ENCODE assay signal across 15 mouse cellular contexts in genomic region chr12:41089931-41090366, GRCm38 (mm10).
DNase-seq lines count a peak whose midpoint lies in the region; ATAC-seq and TF ChIP-seq lines count a peak whose summit lies in the region.
"Had no signal": no experiment of that assay in that cellular context is flagged by ENCODE, and none has a peak within 500 bp of the region (broad histone marks: within the 10 kb centered on the region; RNA-seq: fewer than 3 reads in every experiment).

No protein-coding gene starts in this region.

- DNase-seq in liver, adult 2 months (ENCODE audit: extremely low read depth, low read depth, low spot score): peak; percentile 90
- no peak for DNase-seq in liver, postnatal 0 days
- DNase-seq in NIH3T3 (ENCODE audit: low read depth): peak; percentile 77
- peak; percentile 25 to 31 for DNase-seq in frontal cortex, postnatal 36 days (ENCODE audit: low spot score in 2 of 2)
- no peak for DNase-seq in kidney, postnatal 4 days
- no peak for DNase-seq in heart, postnatal 4 days
- DNase-seq: adrenal gland, postnatal 14 days; cerebellum, postnatal 14 days; heart, postnatal 10 days; lung, postnatal 10 days had no signal

- no peak overlapping the region for H3K9ac ChIP-seq in liver, adult 2 months (ENCODE audit: low read depth, low read length)
- H3K9ac ChIP-seq in liver, postnatal 0 days (replicated peaks): no peak overlapping the region
- H3K9ac ChIP-seq: hindbrain, embryonic 15.5 days; liver, embryonic 12.5 days; midbrain, embryonic 12.5 days had no signal

- TF ChIP-seq CTCF in liver, adult 2 months (IDR thresholded peaks at IDR 0.05; ENCODE audit: low read depth, low read length): no peak
- no peak for TF ChIP-seq CTCF in liver, postnatal 0 days (IDR thresholded peaks at IDR 0.05; ENCODE audit: low read depth)

- H3K79me2 ChIP-seq in liver, adult 2 months (ENCODE audit: control insufficient read depth, insufficient read depth, low read length): no peaks in the 10 kb centered on the region; the same call in 1 of the 2 replicates
- H3K79me2 ChIP-seq in myocyte (ENCODE audit: control insufficient read depth, insufficient read depth): no peaks in the 10 kb centered on the region

- H3ac ChIP-seq in myocyte (ENCODE audit: control insufficient read depth, insufficient read length): no peak overlapping the region

- no peaks in the 10 kb centered on the region for H3K36me3 ChIP-seq in liver, adult 2 months (ENCODE audit: control insufficient read depth, insufficient read depth, low read length)
- H3K36me3 ChIP-seq in liver, postnatal 0 days (replicated peaks; ENCODE audit: insufficient read depth, low read length): no peaks in the 10 kb centered on the region
- no peaks in the 10 kb centered on the region for H3K36me3 ChIP-seq in myocyte (ENCODE audit: control insufficient read depth, insufficient read depth)
- H3K36me3 ChIP-seq: forebrain, embryonic 10.5 days; hindbrain, embryonic 15.5 days; liver, embryonic 12.5 days; midbrain, embryonic 12.5 days had no signal

- peak overlapping the region; percentile 84 for H3K27ac ChIP-seq in liver, adult 2 months (replicated peaks; ENCODE audit: insufficient read depth, low read depth, low read length)
- no peak overlapping the region for H3K27ac ChIP-seq in liver, postnatal 0 days (ENCODE audit: low read depth)
- H3K27ac ChIP-seq: forebrain, embryonic 10.5 days; hindbrain, embryonic 15.5 days; liver, embryonic 12.5 days; midbrain, embryonic 12.5 days had no signal

- no peak overlapping the region for H3K4me3 ChIP-seq in liver, adult 2 months (ENCODE audit: insufficient read depth, low read depth, low read length)
- H3K4me3 ChIP-seq in liver, postnatal 0 days (ENCODE audit: low read depth, low read length): no peak overlapping the region
- no peak overlapping the region for H3K4me3 ChIP-seq in myocyte
- H3K4me3 ChIP-seq: forebrain, embryonic 10.5 days; hindbrain, embryonic 15.5 days; liver, embryonic 12.5 days; midbrain, embryonic 12.5 days had no signal

- 33% methylated on average over 5 of the region's 5 CpGs for WGBS in liver, adult 2 months
- WGBS in liver, postnatal 0 days (ENCODE audit: insufficient replicate concordance): 83% methylated on average over 5 of the region's 5 CpGs

- TF ChIP-seq EP300 in liver, postnatal 0 days (IDR thresholded peaks at IDR 0.05; ENCODE audit: low read depth): no peak

- H3K4me1 ChIP-seq in liver, adult 2 months (ENCODE audit: control insufficient read depth, insufficient read depth, low read length): peaks cover 23% of the 10 kb centered on the region; the same call in 1 of the 2 replicates
- no peaks in the 10 kb centered on the region for H3K4me1 ChIP-seq in liver, postnatal 0 days (ENCODE audit: insufficient read depth)
- H3K4me1 ChIP-seq: hindbrain, embryonic 15.5 days; midbrain, embryonic 12.5 days had no signal

- no peaks in the 10 kb centered on the region for H3K9me3 ChIP-seq in liver, postnatal 0 days (ENCODE audit: low read length)
- H3K9me3 ChIP-seq: forebrain, embryonic 10.5 days; hindbrain, embryonic 15.5 days; liver, embryonic 12.5 days; midbrain, embryonic 12.5 days had no signal

- TF ChIP-seq POLR2A in liver, adult 2 months (IDR thresholded peaks at IDR 0.05; ENCODE audit: extremely low read depth, insufficient read depth, low read length): no peak
- no peak for TF ChIP-seq POLR2A in myocyte (IDR thresholded peaks at IDR 0.05; ENCODE audit: insufficient read length, low read depth)

- H3K27me3 ChIP-seq in liver, adult 2 months (ENCODE audit: control insufficient read depth, insufficient read depth, low read length): no peaks in the 10 kb centered on the region
- H3K27me3 ChIP-seq in liver, postnatal 0 days (ENCODE audit: insufficient read depth, low read length): no peaks in the 10 kb centered on the region
- no peaks in the 10 kb centered on the region for H3K27me3 ChIP-seq in myocyte (ENCODE audit: control insufficient read depth, insufficient read depth, insufficient read length)
- H3K27me3 ChIP-seq: hindbrain, embryonic 15.5 days; liver, embryonic 12.5 days; midbrain, embryonic 12.5 days had no signal

- ATAC-seq in liver, postnatal 0 days: no peak
- ATAC-seq: liver, embryonic 12.5 days had no signal

- H3K4me2 ChIP-seq in liver, postnatal 0 days (ENCODE audit: low read depth, low read length): no peak overlapping the region
- peak overlapping the region; percentile 53 for H3K4me2 ChIP-seq in myocyte (ENCODE audit: low read depth)
- H3K4me2 ChIP-seq: hindbrain, embryonic 15.5 days; liver, embryonic 12.5 days; midbrain, embryonic 12.5 days had no signal

TF ChIP-seq in myocyte, 11 proteins besides CTCF, POLR2A, EP300 and RAD21:
- TF ChIP-seq TCF3 (IDR thresholded peaks at IDR 0.05; ENCODE audit: insufficient read length, low read depth): peak; percentile 82
- TF ChIP-seq USF1 (IDR thresholded peaks at IDR 0.05; ENCODE audit: low read depth): no peak
- peak; percentile 96 to 99 (median 99) for TF ChIP-seq MYOD1 (IDR thresholded peaks at IDR 0.05; ENCODE audit: control insufficient read depth in 1 of 3, insufficient read length in 2 of 3, low read depth in 2 of 3)
- TF ChIP-seq TCF12 (IDR thresholded peaks at IDR 0.05; ENCODE audit: insufficient read depth, poor library complexity, severe bottlenecking): peak; percentile 85
- peak; percentile 77 for TF ChIP-seq CEBPB (IDR thresholded peaks at IDR 0.05; ENCODE audit: insufficient read depth, poor library complexity, severe bottlenecking)
- no peak for TF ChIP-seq MYOG (IDR thresholded peaks at IDR 0.05; ENCODE audit: control insufficient read depth in 1 of 3, insufficient read depth in 1 of 3, insufficient read length in 2 of 3, low read depth in 2 of 3)

Comparison
In these comparisons a context has a peak if more than half of its experiments do, and no peak if none do; other contexts are left out.
1. DNase-seq: peak in liver, adult 2 months (single experiment), NIH3T3 (single experiment) and frontal cortex, postnatal 36 days (2 of 2); none in liver, postnatal 0 days (single experiment), kidney, postnatal 4 days (0 of 2) and heart, postnatal 4 days (single experiment).